Mouse (Mus musculus) thymus, postnatal 36 days (tissue): Measurements from ENCODE around the gene Cts6.
"Not testable (repeated sequence)": the region's sequence is repeated elsewhere in the genome, so short reads cannot be mapped to it uniquely, and the experiment has no call there.

Experiments
- DNase-seq, 2 experiments: peaks; one replicate each; pipeline ENCODE4 v3.0.0; 2022; ENCODE audit warnings: mixed read lengths in 2 of 2

Gene Cts6

GRCm38 (mm10) chr13:61203310-61203709 is at the start of gene Cts6:
TSS of gene Cts6 (minus strand) at chr13:61203410.
- DNase-seq = no peak

DNA sequence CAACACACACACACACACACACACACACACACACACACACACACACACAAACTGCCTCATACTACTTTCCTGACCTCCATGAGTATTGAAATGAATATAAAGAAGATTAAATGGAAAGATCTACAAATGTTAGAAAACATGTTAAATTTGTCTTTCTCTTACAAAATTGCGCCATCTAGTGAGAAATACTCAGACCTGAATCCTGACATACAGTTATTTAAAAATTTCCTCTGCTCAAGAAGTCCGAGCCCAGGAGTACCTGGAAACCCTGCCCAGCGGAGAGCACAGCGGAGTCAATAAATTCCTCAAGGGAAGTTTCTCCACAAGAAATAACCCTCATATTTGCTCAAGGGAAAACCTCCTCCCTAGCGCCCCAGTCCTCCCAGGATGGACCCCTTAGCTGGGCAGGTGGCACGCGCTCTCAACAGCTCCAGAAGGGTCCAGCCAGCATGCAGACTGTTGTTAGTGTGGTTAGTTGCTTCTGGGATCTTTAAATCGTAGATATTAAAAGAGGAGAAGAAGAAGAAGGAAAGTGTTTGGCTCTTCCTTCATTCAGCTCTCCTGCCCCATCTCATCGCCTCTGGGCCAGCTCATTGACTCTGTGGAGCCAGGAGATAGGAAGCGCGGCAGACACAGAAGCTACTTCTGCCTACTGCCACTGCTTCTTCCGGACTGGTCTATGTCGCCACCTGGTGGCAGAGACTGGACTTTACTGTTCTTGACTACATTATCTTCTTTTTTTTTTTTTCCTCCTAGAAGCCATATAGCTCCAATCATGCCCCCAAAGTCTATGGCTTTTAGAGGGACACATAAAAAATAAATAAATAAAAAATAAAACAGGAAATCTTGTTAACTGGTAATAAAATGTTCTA is 38.1 kb upstream of the Cts6 start:
- peak; percentile 37 to 41 for DNase-seq

- DNase-seq = not testable (repeated sequence)
These were observed 17.9 kb downstream of the Cts6 start for GRCm38 (mm10) chr13:61185151-61185933.

DNA sequence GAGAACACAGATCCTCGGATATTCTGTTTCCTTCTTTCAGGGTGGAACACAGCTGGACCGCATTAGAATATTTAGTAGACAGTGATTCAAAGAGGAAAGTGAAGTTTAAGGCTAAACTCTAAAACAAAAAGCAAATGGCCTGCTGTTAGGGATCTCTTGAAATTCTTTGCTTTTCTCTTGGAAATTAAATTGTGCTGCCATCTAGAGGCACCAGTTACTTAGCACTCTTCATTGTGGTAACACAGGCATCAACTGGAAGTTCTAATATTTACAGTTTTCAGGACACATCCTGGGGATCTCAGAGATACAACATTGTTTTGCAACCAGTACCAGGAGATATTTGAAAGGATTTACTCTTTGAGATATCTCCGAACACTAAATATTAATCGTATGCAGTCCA is 38.6 kb downstream of the Cts6 start:
- DNase-seq = no peak

- no peak for DNase-seq
These were observed 39.1 kb downstream of the Cts6 start, which contains the start of gene Ctsr for GRCm38 (mm10) chr13:61164156-61164555. TSS of gene Ctsr (minus strand) at chr13:61164256.
